Mouse (Mus musculus) G1E (cell line): ENCODE data around the gene Sgpl1. TPM values are rescaled to one million over a fixed set of nuclear protein-coding genes. Genes with fewer than 3 reads are reported as not detected.

Source experiments
- ATAC-seq: 2 replicates; pipeline ENCODE4 v1.8.0; 2016; ENCODE audit warnings: mild to moderate bottlenecking; ENCODE audit not compliant: insufficient number of reproducible peaks, poor library complexity, low FRiP score, severe bottlenecking; ENCODE audit errors: extremely low read depth
- DNase-seq: peaks from one replicate; pipeline ENCODE4 v3.0.0; 2012; ENCODE audit warnings: low spot score
- H3K27me3 ChIP-seq: 2 replicates; pipeline ENCODE4 v1.6.1; 2012; ENCODE audit warnings: mild to moderate bottlenecking, low read length, inconsistent platforms; ENCODE audit not compliant: insufficient read depth
- H3K36me3 ChIP-seq: replicated peaks from 2 replicates; pipeline ENCODE3; 2012; ENCODE audit warnings: mild to moderate bottlenecking, inconsistent platforms
- H3K4me1 ChIP-seq: 2 replicates; pipeline ENCODE4 v1.6.1; 2012; ENCODE audit warnings: low read depth, low read length, inconsistent platforms, mixed read lengths; ENCODE audit not compliant: insufficient read depth
- H3K4me3 ChIP-seq: 2 replicates; pipeline ENCODE4 v1.5.1; 2012; ENCODE audit warnings: low read depth, mild to moderate bottlenecking, inconsistent platforms, low read length, moderate library complexity, mixed read lengths
- H3K9me3 ChIP-seq: replicated peaks from 2 replicates; pipeline ENCODE4 v1.6.1; 2012; ENCODE audit warnings: inconsistent platforms
- CTCF ChIP-seq: IDR thresholded peaks from 2 replicates; pipeline ENCODE4 v1.5.1; 2012; ENCODE audit warnings: low read depth, low read length, inconsistent platforms, mixed read lengths
- GATA1 ChIP-seq: IDR thresholded peaks from 2 replicates; pipeline ENCODE4 v1.6.1; 2012; ENCODE audit warnings: borderline replicate concordance, low read length, inconsistent platforms, mixed read lengths
- GATA2 ChIP-seq: IDR thresholded peaks from 2 replicates; pipeline ENCODE4 v1.6.1; 2012; ENCODE audit warnings: low read depth, low read length, inconsistent platforms, borderline replicate concordance
- POLR2AphosphoS5 ChIP-seq: IDR thresholded peaks from 2 replicates; pipeline ENCODE4 v1.6.1; 2012; ENCODE audit warnings: low read depth, low read length, inconsistent platforms; ENCODE audit not compliant: insufficient replicate concordance
- TAL1 ChIP-seq: conservative IDR thresholded peaks from 2 replicates; pipeline ENCODE4 v1.6.1; 2012; ENCODE audit warnings: low read depth, low read length, inconsistent platforms, mixed read lengths
- polyA plus RNA-seq: library from polyadenylated mRNA; stranded (reverse); fragments of >175 nt; gene quantifications from 2 replicates; pipeline ENCODE4 v1.2.3, GENCODE M21; 2012
- total RNA-seq, 2 experiments: library from RNA; stranded (forward) in 1 of 2; stranded (reverse) in 1 of 2; fragments of 200-1000 nt in 1 of 2; fragments of >200 nt in 1 of 2; fragmentation: Nextera tagmentation in 1 of 2; gene quantifications; 2 replicates each; pipeline ENCODE4 v1.2.3; 2014 to 2017

The Sgpl1 gene
- total and polyA plus RNA-seq, 3 experiments: 0.22 TPM; not detected in 2

DNA sequence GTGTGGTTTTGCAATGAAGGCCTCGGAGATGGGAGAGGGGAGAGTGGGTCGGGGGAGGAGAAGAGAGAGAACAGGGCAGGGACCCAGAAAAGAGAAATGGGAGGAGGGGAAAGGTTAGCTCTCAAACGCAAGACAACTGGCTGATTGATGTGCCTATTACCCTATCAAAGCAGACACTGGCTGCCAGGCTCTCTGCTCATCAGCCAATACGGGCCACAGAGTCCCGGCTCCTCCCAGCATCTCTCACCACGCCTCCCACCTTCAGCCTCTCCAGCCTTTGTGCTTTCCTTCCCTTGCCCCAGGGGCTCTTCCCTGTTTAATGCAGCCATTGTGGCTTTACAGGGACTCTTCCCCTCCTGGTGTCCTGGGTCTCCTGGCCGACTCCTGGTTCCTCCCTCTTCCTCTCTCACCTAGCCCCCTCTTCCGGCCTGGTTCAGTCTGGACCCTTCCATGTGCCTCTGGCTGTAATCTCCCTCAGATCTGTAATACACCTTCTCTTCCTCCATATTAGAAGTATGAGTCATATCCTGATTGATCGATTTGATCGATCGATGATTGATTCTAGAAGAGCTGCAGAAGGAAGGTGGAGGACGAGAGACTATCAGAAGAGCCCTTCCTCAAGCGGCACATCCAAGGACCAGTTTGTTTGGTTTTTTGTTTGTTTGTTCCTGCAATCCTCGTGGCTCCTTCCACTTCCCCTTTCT lies 67.1 kb downstream of the Sgpl1 start:
- H3K4me1 ChIP-seq: no peaks in the 10 kb centered on the region
- DNase-seq: no peak
- H3K27me3 ChIP-seq: no peaks in the 10 kb centered on the region
- no peaks in the 10 kb centered on the region for H3K36me3 ChIP-seq
- ATAC-seq: no peak
- no peak for TF ChIP-seq CTCF
- no peak for TF ChIP-seq GATA2
- TF ChIP-seq GATA1: no peak
- TF ChIP-seq TAL1: no peak
- TF ChIP-seq POLR2AphosphoS5: no peak
- H3K4me3 ChIP-seq: no peak overlapping the region
- peaks cover 23% of the 10 kb centered on the region for H3K9me3 ChIP-seq

DNA sequence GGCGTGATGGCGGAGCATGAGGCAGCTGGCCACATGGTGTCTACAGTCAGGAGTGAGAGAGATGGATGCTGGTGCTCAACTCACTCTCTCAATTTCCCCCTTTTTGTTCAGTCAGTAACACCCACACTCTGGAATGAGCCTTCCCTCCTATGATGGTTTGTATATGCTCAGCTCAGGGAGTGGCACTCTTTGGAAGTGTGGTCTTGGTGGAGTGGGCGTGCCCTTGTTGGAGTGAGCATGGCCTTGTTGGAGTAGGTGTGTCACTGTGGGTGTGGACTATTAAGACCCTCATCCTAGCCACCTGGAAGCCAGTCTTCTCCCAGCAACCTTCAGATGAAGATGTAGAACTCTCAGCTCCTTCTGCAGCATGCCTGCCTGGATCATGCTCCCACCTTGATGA lies 71.9 kb downstream of the Sgpl1 start:
- no peaks in the 10 kb centered on the region for H3K4me1 ChIP-seq
- H3K27me3 ChIP-seq: no peaks in the 10 kb centered on the region
- H3K4me3 ChIP-seq: no peak overlapping the region
- DNase-seq (no peak), ATAC-seq (no peak)
- H3K36me3 ChIP-seq: no peaks in the 10 kb centered on the region
- peaks cover 26% of the 10 kb centered on the region for H3K9me3 ChIP-seq
- no peak for TF ChIP-seq CTCF
- TF ChIP-seq GATA2: no peak
- TF ChIP-seq TAL1: no peak
- TF ChIP-seq GATA1: no peak
- TF ChIP-seq POLR2AphosphoS5: no peak

DNA sequence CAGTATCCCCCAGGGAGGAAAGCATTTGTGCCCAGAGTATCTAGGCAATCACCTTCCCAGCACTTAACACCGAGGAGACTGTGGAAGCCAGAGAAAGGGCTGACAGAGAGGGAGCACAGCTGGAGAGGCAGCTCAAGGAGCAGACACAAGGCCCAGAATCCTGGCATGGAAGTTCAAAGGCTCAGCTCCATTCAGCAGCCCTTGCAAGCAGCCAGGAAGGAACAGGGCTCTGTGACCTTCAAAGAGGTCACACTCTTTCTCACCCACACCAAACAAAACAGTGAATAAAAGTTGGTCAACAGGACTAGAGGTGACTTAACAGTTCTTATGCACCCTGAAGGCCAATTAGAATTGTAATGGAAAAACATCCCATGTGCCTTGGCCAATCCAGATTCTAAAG lies 72.9 kb downstream of the Sgpl1 start:
- ATAC-seq (no peak), DNase-seq (no peak)
- no peak overlapping the region for H3K4me3 ChIP-seq
- peaks cover 19% of the 10 kb centered on the region for H3K9me3 ChIP-seq
- TF ChIP-seq POLR2AphosphoS5 (no peak), GATA2 (no peak), CTCF (no peak), TAL1 (no peak), GATA1 (no peak)
- no peaks in the 10 kb centered on the region for H3K27me3 ChIP-seq
- H3K36me3 ChIP-seq: no peaks in the 10 kb centered on the region
- H3K4me1 ChIP-seq: no peaks in the 10 kb centered on the region

DNA sequence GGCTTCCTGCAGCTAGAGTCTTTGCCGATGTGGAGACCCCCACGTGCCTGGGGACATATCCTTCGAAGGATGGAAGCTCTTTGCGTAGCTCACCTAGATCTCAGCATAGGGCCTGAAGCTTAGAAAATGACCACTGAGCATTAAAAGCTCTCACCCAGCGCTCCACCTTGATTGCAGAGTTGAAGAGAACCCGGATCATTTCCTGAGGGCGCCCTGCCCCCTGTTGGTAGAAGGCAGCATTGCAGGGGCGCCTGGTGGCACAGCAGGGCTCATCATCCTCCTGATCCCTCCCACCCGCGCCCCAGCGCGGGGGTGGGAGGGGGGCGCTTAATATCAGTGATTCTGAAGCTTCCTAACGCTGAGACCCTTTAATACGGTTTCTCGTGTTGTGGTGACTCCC lies 75.2 kb downstream of the Sgpl1 start:
- Histone ChIP-seq H3K9me3 (peaks cover 27% of the 10 kb centered on the region), H3K4me1 (no peaks in the 10 kb centered on the region), H3K27me3 (no peaks in the 10 kb centered on the region), H3K4me3 (no peak overlapping the region), H3K36me3 (no peaks in the 10 kb centered on the region)
- no peak for ATAC-seq
- DNase-seq: no peak
- TF ChIP-seq CTCF (no peak), GATA1 (no peak), TAL1 (no peak), GATA2 (no peak), POLR2AphosphoS5 (no peak)

DNA sequence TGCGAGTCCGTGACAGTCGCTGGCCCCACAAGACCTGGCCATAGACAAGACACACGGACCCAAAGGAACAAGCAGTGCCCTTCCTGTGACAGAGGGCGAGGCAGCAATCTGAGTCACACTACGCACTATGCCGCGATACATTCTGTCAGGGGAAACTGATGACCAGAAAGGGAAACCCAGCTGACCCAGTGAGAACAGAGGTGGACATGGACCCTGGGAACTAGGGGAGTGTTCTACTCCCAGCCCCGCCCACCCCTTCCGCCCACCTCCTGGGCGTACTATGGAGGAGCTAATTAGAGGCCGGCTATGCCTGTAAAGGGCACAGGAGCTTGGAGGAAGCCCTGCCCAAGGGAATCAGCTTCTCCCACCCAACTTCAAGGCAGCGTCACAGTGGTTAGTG lies 78.3 kb downstream of the Sgpl1 start:
- H3K4me3 ChIP-seq: no peak overlapping the region
- ATAC-seq (no peak), DNase-seq (no peak)
- H3K4me1 ChIP-seq: no peaks in the 10 kb centered on the region
- H3K27me3 ChIP-seq: no peaks in the 10 kb centered on the region
- no peaks in the 10 kb centered on the region for H3K36me3 ChIP-seq
- peaks cover 39% of the 10 kb centered on the region for H3K9me3 ChIP-seq
- no peak for TF ChIP-seq POLR2AphosphoS5
- no peak for TF ChIP-seq GATA2
- TF ChIP-seq TAL1: no peak
- no peak for TF ChIP-seq CTCF
- no peak for TF ChIP-seq GATA1

DNA sequence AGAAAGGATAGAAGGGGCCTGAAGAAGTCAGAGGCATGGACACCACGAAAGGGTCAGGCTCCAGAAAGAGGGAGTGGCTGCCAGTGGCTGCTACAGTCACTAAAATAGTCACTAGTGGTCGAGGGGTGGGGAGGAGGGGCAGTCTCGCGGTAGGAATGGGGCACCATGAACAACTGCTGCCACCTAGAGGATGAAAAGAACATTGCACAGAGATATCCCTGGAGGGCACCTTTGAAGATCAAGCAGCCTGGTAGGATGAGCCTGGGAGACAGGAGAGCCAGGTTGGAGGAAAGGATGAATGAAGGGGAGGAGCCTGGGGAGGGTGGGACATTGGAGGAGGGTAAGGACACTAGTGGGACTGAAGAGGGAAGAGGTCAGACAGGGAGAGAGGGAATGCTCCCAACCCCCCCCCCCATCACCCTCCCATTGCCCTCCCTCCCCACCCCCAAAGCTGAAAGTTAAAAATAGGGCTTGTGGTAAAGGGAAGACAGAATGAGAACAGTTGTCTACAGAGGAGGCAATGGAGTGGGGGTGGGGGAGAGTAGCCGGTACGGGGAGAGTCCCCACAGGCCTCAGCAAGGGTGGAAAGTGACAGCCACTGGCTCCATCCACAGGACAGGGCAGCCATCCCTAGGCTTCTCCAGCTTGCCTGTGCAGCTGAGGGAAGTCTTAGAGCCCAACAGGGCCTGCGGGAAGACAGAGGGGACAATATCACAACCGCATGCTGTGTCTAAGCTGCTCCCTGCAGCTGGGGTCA lies 78.9 kb downstream of the Sgpl1 start:
- TF ChIP-seq CTCF (no peak), POLR2AphosphoS5 (no peak), GATA1 (no peak), GATA2 (no peak), TAL1 (no peak)
- Histone ChIP-seq H3K36me3 (no peaks in the 10 kb centered on the region), H3K4me3 (no peak overlapping the region), H3K9me3 (peaks cover 44% of the 10 kb centered on the region), H3K4me1 (no peaks in the 10 kb centered on the region), H3K27me3 (no peaks in the 10 kb centered on the region)
- no peak for DNase-seq
- no peak for ATAC-seq
